Mouse (Mus musculus) heart, embryonic 10.5 days (tissue): ENCODE measurements around the gene Cntnap2. TPM values are rescaled to one million over a fixed set of nuclear protein-coding genes. Genes with fewer than 3 reads are reported as not detected.

Experiments used
- DNase-seq: peaks from one replicate; pipeline ENCODE4 v3.0.0-alpha.2; 2017; ENCODE audit warnings: low spot score
- H3K27ac ChIP-seq: fragments of 300-500 bp; sonication (generic); 2 replicates; pipeline ENCODE4 v1.5.1; 2016; ENCODE audit warnings: mild to moderate bottlenecking
- H3K27me3 ChIP-seq: fragments of 300-500 bp; sonication (generic); 2 replicates; pipeline ENCODE4 v1.6.1; 2016; ENCODE audit warnings: mild to moderate bottlenecking; ENCODE audit not compliant: poor library complexity, insufficient read depth, severe bottlenecking
- H3K36me3 ChIP-seq: fragments of 300-500 bp; sonication (generic); 2 replicates; pipeline ENCODE4 v1.6.1; 2016; ENCODE audit warnings: mild to moderate bottlenecking, moderate library complexity
- H3K4me1 ChIP-seq: fragments of 300-500 bp; sonication (generic); 2 replicates; pipeline ENCODE4 v1.6.1; 2016; ENCODE audit warnings: mild to moderate bottlenecking
- H3K4me3 ChIP-seq: fragments of 300-500 bp; sonication (generic); 2 replicates; pipeline ENCODE4 v1.5.1; 2016; ENCODE audit warnings: mild to moderate bottlenecking, moderate library complexity
- H3K9me3 ChIP-seq: fragments of 300-500 bp; sonication (generic); 2 replicates; pipeline ENCODE4 v1.6.1; 2016; ENCODE audit warnings: mild to moderate bottlenecking, moderate library complexity
- WGBS: fragments of 180-500 bp; shearing (Covaris S2); methylation state at CpG from one replicate; pipeline ENCODE4 v1.1.7; 2016; 5-methylcytosine and 5-hydroxymethylcytosine counted together
- polyA plus RNA-seq: library from polyadenylated mRNA; unstranded; fragments of >200 nt; fragmentation: Nextera tagmentation; extraction: Ambion mirVana; gene quantifications from 2 replicates; pipeline ENCODE4 v1.2.1, GENCODE M21; 2016

Gene Cntnap2
- polyA plus RNA-seq, 1 experiment from 2014 or later: 1.4 TPM

GRCm38 (mm10) chr6:45841626-45842341 lies 782.6 kb downstream of the Cntnap2 start:
- Histone ChIP-seq H3K4me1 (no peaks in the 10 kb centered on the region), H3K36me3 (no peaks in the 10 kb centered on the region), H3K27ac (no peak overlapping the region), H3K27me3 (no peaks in the 10 kb centered on the region), H3K9me3 (no peaks in the 10 kb centered on the region), H3K4me3 (no peak overlapping the region)
- WGBS: 80% methylated on average over 4 of the region's 4 CpGs
- DNase-seq: no peak

- H3K27ac ChIP-seq: no peak overlapping the region
- no peaks in the 10 kb centered on the region for H3K9me3 ChIP-seq
- DNase-seq: no peak
- H3K4me1 ChIP-seq: no peaks in the 10 kb centered on the region
- H3K27me3 ChIP-seq: no peaks in the 10 kb centered on the region
- no peak overlapping the region for H3K4me3 ChIP-seq
- 68% methylated on average over 1 of the region's 1 CpGs for WGBS
- no peaks in the 10 kb centered on the region for H3K36me3 ChIP-seq
These were observed 784.6 kb downstream of the Cntnap2 start for GRCm38 (mm10) chr6:45843736-45844135.

GRCm38 (mm10) chr6:45871409-45871992 lies 812.3 kb downstream of the Cntnap2 start:
- no peak for DNase-seq
- WGBS: 79% methylated on average over 3 of the region's 3 CpGs
- no peaks in the 10 kb centered on the region for H3K9me3 ChIP-seq
- H3K4me1 ChIP-seq: no peaks in the 10 kb centered on the region
- H3K4me3 ChIP-seq: no peak overlapping the region
- H3K27ac ChIP-seq: no peak overlapping the region
- no peaks in the 10 kb centered on the region for H3K36me3 ChIP-seq
- H3K27me3 ChIP-seq: no peaks in the 10 kb centered on the region

DNA sequence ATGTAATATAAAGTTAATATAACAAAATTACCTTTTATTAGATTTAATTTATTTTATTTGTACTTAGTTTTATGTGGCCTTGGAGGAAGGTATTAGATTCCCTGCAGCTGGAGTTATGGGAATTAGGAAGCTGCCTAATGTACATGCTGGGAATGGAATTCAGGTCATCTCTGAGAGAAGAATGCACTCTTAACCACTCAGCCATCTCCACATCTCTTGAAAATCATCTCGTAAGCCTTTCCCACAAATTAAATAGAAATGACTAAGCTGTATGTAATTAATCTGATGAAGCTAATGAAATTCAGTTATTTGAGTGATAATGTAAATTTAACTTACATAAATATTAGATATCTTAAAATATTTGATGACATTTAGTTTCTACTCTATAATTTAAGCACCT lies 826.3 kb downstream of the Cntnap2 start:
- WGBS: 94% methylated on average over 1 of the region's 1 CpGs
- Histone ChIP-seq H3K36me3 (no peaks in the 10 kb centered on the region), H3K4me3 (no peak overlapping the region), H3K9me3 (no peaks in the 10 kb centered on the region), H3K27ac (no peak overlapping the region), H3K27me3 (no peaks in the 10 kb centered on the region), H3K4me1 (no peaks in the 10 kb centered on the region)
- DNase-seq: no peak

DNA sequence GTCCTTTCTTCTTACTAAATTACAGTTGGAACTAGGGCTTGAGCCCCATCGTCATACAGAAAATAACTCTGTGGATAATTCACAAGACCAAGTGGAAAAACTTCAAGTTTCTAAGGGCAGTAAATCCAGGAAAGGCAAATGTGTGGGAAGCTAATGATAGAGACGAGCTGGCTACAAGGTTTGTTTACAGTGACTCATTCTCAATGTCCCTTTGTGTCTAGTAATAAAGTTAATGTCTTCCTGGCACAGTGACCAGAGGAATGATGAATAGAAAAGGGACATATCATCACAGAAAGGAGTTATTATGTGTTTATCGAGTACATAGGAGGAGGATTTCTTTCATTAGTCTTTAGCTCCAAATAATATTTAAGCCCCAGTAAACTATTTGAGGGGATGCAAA lies 828.7 kb downstream of the Cntnap2 start:
- Histone ChIP-seq H3K4me3 (no peak overlapping the region), H3K4me1 (no peaks in the 10 kb centered on the region), H3K27ac (no peak overlapping the region), H3K9me3 (no peaks in the 10 kb centered on the region), H3K36me3 (no peaks in the 10 kb centered on the region), H3K27me3 (no peaks in the 10 kb centered on the region)
- DNase-seq: no peak
- 75% methylated on average over 3 of the region's 3 CpGs for whole genome bisulfite sequencing

DNA sequence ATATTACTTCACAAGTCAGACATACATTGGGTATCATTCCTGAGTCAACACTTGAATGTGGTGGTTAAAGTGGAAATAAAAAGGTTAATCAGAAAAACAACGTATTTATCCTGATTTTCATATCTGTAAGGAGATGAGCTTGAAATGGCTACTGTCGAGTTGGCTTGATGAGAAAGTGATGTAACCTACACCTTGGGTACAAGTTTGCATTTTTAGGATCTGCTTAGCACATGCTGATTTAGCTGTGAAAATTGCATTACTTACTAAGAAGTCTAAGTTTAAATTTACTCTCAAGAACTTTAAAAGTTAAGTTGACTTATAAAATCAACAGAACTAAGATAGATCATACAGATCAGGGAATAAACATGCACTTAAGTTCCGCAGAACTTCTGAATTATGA lies 879.1 kb downstream of the Cntnap2 start:
- no peak overlapping the region for H3K27ac ChIP-seq
- H3K4me1 ChIP-seq: no peaks in the 10 kb centered on the region
- DNase-seq: no peak
- H3K36me3 ChIP-seq: no peaks in the 10 kb centered on the region
- H3K4me3 ChIP-seq: no peak overlapping the region
- H3K9me3 ChIP-seq: no peaks in the 10 kb centered on the region
- H3K27me3 ChIP-seq: no peaks in the 10 kb centered on the region
- WGBS: 78% methylated on average over 3 of the region's 3 CpGs

DNA sequence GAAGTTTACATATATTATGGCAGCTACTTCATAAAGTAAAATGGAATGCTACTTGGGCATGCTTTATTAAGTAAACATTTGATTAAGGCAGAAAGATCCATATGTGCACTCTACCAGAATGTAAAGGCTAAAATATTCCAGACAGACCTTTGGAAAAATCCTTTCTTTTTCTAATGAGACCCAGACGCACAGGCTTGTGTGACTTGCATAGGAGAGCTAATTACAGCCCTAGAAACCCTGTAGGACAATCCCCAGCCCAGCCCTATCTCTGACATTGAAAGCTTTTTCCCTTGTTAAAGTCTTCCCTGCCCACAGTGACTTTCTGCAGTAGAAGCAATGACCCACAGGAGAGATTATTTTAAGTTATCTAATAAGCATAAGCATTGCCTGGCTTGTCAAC lies 879.6 kb downstream of the Cntnap2 start:
- no peaks in the 10 kb centered on the region for H3K36me3 ChIP-seq
- no peak overlapping the region for H3K27ac ChIP-seq
- no peak for DNase-seq
- no peaks in the 10 kb centered on the region for H3K27me3 ChIP-seq
- H3K4me3 ChIP-seq: no peak overlapping the region
- no peaks in the 10 kb centered on the region for H3K4me1 ChIP-seq
- H3K9me3 ChIP-seq: no peaks in the 10 kb centered on the region
- 65% methylated on average over 1 of the region's 1 CpGs for WGBS

- Histone ChIP-seq H3K9me3 (no peaks in the 10 kb centered on the region), H3K36me3 (no peaks in the 10 kb centered on the region), H3K27me3 (no peaks in the 10 kb centered on the region), H3K4me1 (no peaks in the 10 kb centered on the region), H3K27ac (no peak overlapping the region), H3K4me3 (no peak overlapping the region)
- no peak for DNase-seq
- WGBS: 73% methylated on average over 3 of the region's 3 CpGs
These were observed 886.2 kb downstream of the Cntnap2 start for GRCm38 (mm10) chr6:45945144-45945985.

GRCm38 (mm10) chr6:45954773-45955172 lies 895.6 kb downstream of the Cntnap2 start:
- Histone ChIP-seq H3K4me3 (no peak overlapping the region), H3K4me1 (no peaks in the 10 kb centered on the region), H3K36me3 (no peaks in the 10 kb centered on the region), H3K27me3 (no peaks in the 10 kb centered on the region), H3K27ac (no peak overlapping the region), H3K9me3 (no peaks in the 10 kb centered on the region)
- no peak for DNase-seq

- 82% methylated on average over 1 of the region's 1 CpGs for WGBS
- no peak overlapping the region for H3K27ac ChIP-seq
- H3K27me3 ChIP-seq: no peaks in the 10 kb centered on the region
- H3K4me1 ChIP-seq: no peaks in the 10 kb centered on the region
- H3K36me3 ChIP-seq: no peaks in the 10 kb centered on the region
- no peak overlapping the region for H3K4me3 ChIP-seq
- no peak for DNase-seq
- H3K9me3 ChIP-seq: no peaks in the 10 kb centered on the region
These were observed 905.3 kb downstream of the Cntnap2 start for GRCm38 (mm10) chr6:45964494-45964893.

- Histone ChIP-seq H3K27me3 (no peaks in the 10 kb centered on the region), H3K27ac (no peak overlapping the region), H3K4me3 (no peak overlapping the region), H3K4me1 (no peaks in the 10 kb centered on the region), H3K36me3 (no peaks in the 10 kb centered on the region), H3K9me3 (no peaks in the 10 kb centered on the region)
- no peak for DNase-seq
- WGBS: 75% methylated on average over 6 of the region's 6 CpGs
These were observed 915.5 kb downstream of the Cntnap2 start for GRCm38 (mm10) chr6:45974471-45975154.

- no peaks in the 10 kb centered on the region for H3K36me3 ChIP-seq
These were observed 920.0 kb downstream of the Cntnap2 start for GRCm38 (mm10) chr6:45979171-45979570.

GRCm38 (mm10) chr6:45988051-45988450 lies 928.9 kb downstream of the Cntnap2 start:
- 88% methylated on average over 3 of the region's 3 CpGs for WGBS
- DNase-seq: no peak
- H3K27me3 ChIP-seq: no peaks in the 10 kb centered on the region
- H3K4me3 ChIP-seq: no peak overlapping the region
- no peak overlapping the region for H3K27ac ChIP-seq
- no peaks in the 10 kb centered on the region for H3K36me3 ChIP-seq
- H3K4me1 ChIP-seq: no peaks in the 10 kb centered on the region
- no peaks in the 10 kb centered on the region for H3K9me3 ChIP-seq

More at GRCm38 (mm10) chr6:45979171-45979570, 920.0 kb downstream of the Cntnap2 start:
- no peak for DNase-seq
- 83% methylated on average over 2 of the region's 2 CpGs for WGBS
- no peaks in the 10 kb centered on the region for H3K27me3 ChIP-seq
- H3K4me1 ChIP-seq: no peaks in the 10 kb centered on the region
- no peak overlapping the region for H3K4me3 ChIP-seq
- H3K27ac ChIP-seq: no peak overlapping the region
- no peaks in the 10 kb centered on the region for H3K9me3 ChIP-seq
